10 mouse cellular contexts compared by ENCODE assay signal in genomic region chr10:37260791-37261488, GRCm38 (mm10).
A peak's percentile ranks its signal among the peaks of the same experiment; 100 is the strongest.
DNase-seq lines count a peak whose midpoint lies in the region; ATAC-seq and TF ChIP-seq lines count a peak whose summit lies in the region.
"Had no signal": no experiment of that assay in that cellular context is flagged by ENCODE, and none has a peak within 500 bp of the region (broad histone marks: within the 10 kb centered on the region; RNA-seq: fewer than 3 reads in every experiment).

No protein-coding gene starts in this region.

- H3K9ac ChIP-seq in hindbrain, postnatal 0 days (replicated peaks; ENCODE audit: low read length), result no peak overlapping the region
- no peak overlapping the region for H3K9ac ChIP-seq in hindbrain, embryonic 16.5 days (ENCODE audit: low read depth, low read length)
- H3K9ac ChIP-seq in MEL (ENCODE audit: control insufficient read depth, low read depth, low read length, poor library complexity, severe bottlenecking), result no peak overlapping the region

- H3K9me3 ChIP-seq in hindbrain, postnatal 0 days (ENCODE audit: low read length), result no peaks in the 10 kb centered on the region
- H3K9me3 ChIP-seq in hindbrain, embryonic 16.5 days (ENCODE audit: control insufficient read depth, low read length), result no peaks in the 10 kb centered on the region
- no peaks in the 10 kb centered on the region for H3K9me3 ChIP-seq in MEL (replicated peaks; ENCODE audit: insufficient read depth, low read length)
- H3K9me3 ChIP-seq: G1E; megakaryocyte, embryonic 14.5 days had no signal

- no peak for ATAC-seq in hindbrain, postnatal 0 days
- ATAC-seq in hindbrain, embryonic 16.5 days, result no peak

- DNase-seq in hindbrain, postnatal 0 days (ENCODE audit: low spot score), result peak; percentile 14
- DNase-seq in MEL (ENCODE audit: low read depth, low spot score), result peak; percentile 11
- peak; percentile 38 for DNase-seq in heart, adult 8-10 months (ENCODE audit: low spot score)
- peak; percentile 61 for DNase-seq in lung, postnatal 36 days
- DNase-seq in adrenal gland, adult 18-20 months (ENCODE audit: low spot score in 2 of 2), result no peak
- DNase-seq in ovary, postnatal 36 days (ENCODE audit: low spot score), result no peak
- no peak for DNase-seq in adrenal gland, adult 8-10 months

- no peaks in the 10 kb centered on the region for H3K79me2 ChIP-seq in MEL (ENCODE audit: control insufficient read depth, insufficient read depth, low read length, poor library complexity)

- TF ChIP-seq RAD21 in MEL (IDR thresholded peaks at IDR 0.05; ENCODE audit: low read depth, low read length), result no peak

- TF ChIP-seq EP300 in MEL (IDR thresholded peaks at IDR 0.05; ENCODE audit: low read depth in 1 of 2, low read length in 2 of 2), result no peak

- TF ChIP-seq CTCF in hindbrain, postnatal 0 days (IDR thresholded peaks at IDR 0.05; ENCODE audit: low read depth), result peak; percentile 26; the same call in 1 of the 2 replicates
- TF ChIP-seq CTCF in MEL (IDR thresholded peaks at IDR 0.05 in 2 of 3, conservative IDR thresholded peaks at IDR 0.05 in 1 of 3; ENCODE audit: control insufficient read depth in 1 of 3, insufficient read depth in 1 of 3, low read depth in 2 of 3, low read length in 3 of 3, poor library complexity in 1 of 3, severe bottlenecking in 1 of 3), result no peak

- H3K4me1 ChIP-seq in hindbrain, postnatal 0 days (ENCODE audit: insufficient read depth, low read length), result no peaks in the 10 kb centered on the region
- H3K4me1 ChIP-seq in hindbrain, embryonic 16.5 days (ENCODE audit: control insufficient read depth, insufficient read depth, low read depth, low read length), result no peaks in the 10 kb centered on the region
- no peaks in the 10 kb centered on the region for H3K4me1 ChIP-seq in MEL (ENCODE audit: control insufficient read depth in 1 of 2, insufficient read depth in 2 of 2, low read length in 2 of 2)
- H3K4me1 ChIP-seq: megakaryocyte, embryonic 14.5 days had no signal

- H3K4me3 ChIP-seq in hindbrain, postnatal 0 days (ENCODE audit: low read length), result no peak overlapping the region
- H3K4me3 ChIP-seq in hindbrain, embryonic 16.5 days (ENCODE audit: low read length), result no peak overlapping the region
- no peak overlapping the region for H3K4me3 ChIP-seq in MEL (ENCODE audit: control insufficient read depth in 1 of 2, insufficient read depth in 1 of 2, low read depth in 2 of 2, low read length in 2 of 2)
- H3K4me3 ChIP-seq: megakaryocyte, embryonic 14.5 days had no signal

- no peaks in the 10 kb centered on the region for H3K27me3 ChIP-seq in hindbrain, postnatal 0 days (ENCODE audit: insufficient read depth, low read length)
- no peaks in the 10 kb centered on the region for H3K27me3 ChIP-seq in hindbrain, embryonic 16.5 days (replicated peaks; ENCODE audit: control insufficient read depth, insufficient read depth, low read length)
- H3K27me3 ChIP-seq in MEL (ENCODE audit: control insufficient read depth in 1 of 2, insufficient read depth in 2 of 2, low read length in 2 of 2), result no peaks in the 10 kb centered on the region
- H3K27me3 ChIP-seq: megakaryocyte, embryonic 14.5 days had no signal

- TF ChIP-seq POLR2A in MEL (IDR thresholded peaks at IDR 0.05; ENCODE audit: control insufficient read depth in 1 of 2, insufficient read depth in 1 of 2, low read depth in 1 of 2, low read length in 2 of 2, poor library complexity in 1 of 2), result no peak

- H3K36me3 ChIP-seq in hindbrain, postnatal 0 days (ENCODE audit: insufficient read depth, low read length), result no peaks in the 10 kb centered on the region
- no peaks in the 10 kb centered on the region for H3K36me3 ChIP-seq in hindbrain, embryonic 16.5 days (ENCODE audit: control insufficient read depth, insufficient read depth, low read length)
- H3K36me3 ChIP-seq in MEL (ENCODE audit: control insufficient read depth in 1 of 2, insufficient read depth in 2 of 2, low read length in 2 of 2), result no peaks in the 10 kb centered on the region
- H3K36me3 ChIP-seq: G1E had no signal

- no peak overlapping the region for H3K4me2 ChIP-seq in hindbrain, postnatal 0 days (ENCODE audit: low read depth, low read length)
- no peak overlapping the region for H3K4me2 ChIP-seq in hindbrain, embryonic 16.5 days (ENCODE audit: low read length)

- WGBS in hindbrain, postnatal 0 days, result 75% methylated on average over 8 of the region's 8 CpGs
- 85% methylated on average over 8 of the region's 8 CpGs for WGBS in hindbrain, embryonic 16.5 days

- no peak overlapping the region for H3K27ac ChIP-seq in hindbrain, postnatal 0 days
- H3K27ac ChIP-seq in hindbrain, embryonic 16.5 days (ENCODE audit: low read depth, low read length), result no peak overlapping the region
- no peak overlapping the region for H3K27ac ChIP-seq in MEL (ENCODE audit: control insufficient read depth, low read depth, low read length)

TF ChIP-seq in MEL, 35 proteins besides CTCF, POLR2A, EP300 and RAD21:
- TF ChIP-seq ZKSCAN1 (IDR thresholded peaks at IDR 0.05; ENCODE audit: low read depth, low read length) (no peak), ZMIZ1 (IDR thresholded peaks at IDR 0.05; ENCODE audit: low read depth, low read length) (no peak), KAT2A (conservative IDR thresholded peaks at IDR 0.05; ENCODE audit: low read depth, low read length) (no peak), MYB (IDR thresholded peaks at IDR 0.05; ENCODE audit: low read depth, low read length) (no peak), TCF12 (IDR thresholded peaks at IDR 0.05; ENCODE audit: low read depth, low read length) (no peak), GATA1 (IDR thresholded peaks at IDR 0.05; ENCODE audit: low read depth, low read length) (no peak), NELFE (IDR thresholded peaks at IDR 0.05; ENCODE audit: low read depth, low read length) (no peak), SIN3A (IDR thresholded peaks at IDR 0.05; ENCODE audit: low read length) (no peak)

Comparison
In these comparisons a context has a peak if more than half of its experiments do, and no peak if none do; other contexts are left out.
1. DNase-seq: peak in hindbrain, postnatal 0 days (single experiment), MEL (single experiment), heart, adult 8-10 months (single experiment) and lung, postnatal 36 days (single experiment); none in adrenal gland, adult 18-20 months (0 of 2), ovary, postnatal 36 days (single experiment) and adrenal gland, adult 8-10 months (single experiment).